ENCODE assay signal across 8 mouse cellular contexts in genomic region chr2:60418075-60418474, GRCm38 (mm10). TPM values are rescaled to one million over a fixed set of nuclear protein-coding genes. Genes with fewer than 3 reads are reported as not detected.
DNase-seq lines count a peak whose midpoint lies in the region; ATAC-seq lines count a peak whose summit lies in the region.

No protein-coding gene starts in this region.

- H3K27me3 ChIP-seq in limb, embryonic 10.5 days (ENCODE audit: low read depth, poor library complexity, severe bottlenecking), result no peaks in the 10 kb centered on the region
- no peaks in the 10 kb centered on the region for H3K27me3 ChIP-seq in midbrain, embryonic 15.5 days (replicated peaks)

- H3K9me3 ChIP-seq in limb, embryonic 10.5 days (replicated peaks), result no peaks in the 10 kb centered on the region
- H3K9me3 ChIP-seq in midbrain, embryonic 15.5 days, result no peaks in the 10 kb centered on the region

- peak; percentile 15 for DNase-seq in 3134 (ENCODE audit: extremely low read depth, insufficient read length, low spot score)
- DNase-seq in adrenal gland, adult 2 months, result peak; percentile 76
- peak; percentile 81 for DNase-seq in embryo, embryonic 11 days
- DNase-seq in gastrocnemius, postnatal 4 days (ENCODE audit: low spot score in 2 of 2), result peak; percentile 41 to 47
- DNase-seq in kidney, adult 18-20 months, result peak; percentile 70
- DNase-seq in limb, embryonic 10.5 days (ENCODE audit: low spot score), result peak; percentile 80
- DNase-seq in spleen, postnatal 10 days (ENCODE audit: low spot score in 2 of 2), result peak; percentile 39 to 76

- no peak overlapping the region for H3K4me3 ChIP-seq in limb, embryonic 10.5 days
- no peak overlapping the region for H3K4me3 ChIP-seq in midbrain, embryonic 15.5 days

- no peaks in the 10 kb centered on the region for H3K36me3 ChIP-seq in limb, embryonic 10.5 days
- H3K36me3 ChIP-seq in midbrain, embryonic 15.5 days (replicated peaks), result no peaks in the 10 kb centered on the region

- 0 out of 2 replicates have a peak, but pooled peaks have one; percentile 50 for ATAC-seq in midbrain, embryonic 15.5 days (replicated peaks)

- no peak overlapping the region for H3K27ac ChIP-seq in limb, embryonic 10.5 days
- H3K27ac ChIP-seq in midbrain, embryonic 15.5 days, result no peak overlapping the region

- WGBS in limb, embryonic 10.5 days, result 9% methylated on average over 6 of the region's 6 CpGs
- 6% methylated on average over 6 of the region's 6 CpGs for WGBS in midbrain, embryonic 15.5 days

- no peaks in the 10 kb centered on the region for H3K4me1 ChIP-seq in limb, embryonic 10.5 days
- H3K4me1 ChIP-seq in midbrain, embryonic 15.5 days, result no peaks in the 10 kb centered on the region

- H3K4me2 ChIP-seq in midbrain, embryonic 15.5 days, result no peak overlapping the region

- no peak overlapping the region for H3K9ac ChIP-seq in midbrain, embryonic 15.5 days

RNA-seq across cellular contexts. Expression of gene Ly75, which starts 35.0 kb away (rescaled TPM):
- total RNA-seq in adrenal gland, adult 2 months (2021), result 1 to 10 TPM in 1 of 2 experiments, under 1 TPM in 1; 0.66 to 1.4 TPM
- polyA plus RNA-seq in adrenal gland, adult 2 months (2012; rRNA removed), result 0.09 TPM in 2 replicates
- total RNA-seq in gastrocnemius, postnatal 4 days (2021), result under 1 TPM; 0.21 to 0.25 TPM
- polyA plus RNA-seq in limb, embryonic 10.5 days (2016; fragmentation: Nextera tagmentation; extraction: Ambion mirVana), result 5.9 and 7.0 TPM in 2 replicates
- polyA plus RNA-seq in midbrain, embryonic 15.5 days (2015; fragmentation: Nextera tagmentation; extraction: Ambion mirVana), result 0.97 and 1.1 TPM in 2 replicates

Comparison
In these comparisons a context has a peak if more than half of its experiments do, and no peak if none do; other contexts are left out.
1. DNase-seq: peak in every context shown above with its lines; median percentile 81 in embryo, embryonic 11 days; 80 in limb, embryonic 10.5 days; 76 in adrenal gland, adult 2 months; 70 in kidney, adult 18-20 months; 58 in spleen, postnatal 10 days; 44 in gastrocnemius, postnatal 4 days; 15 in 3134.